Mouse (Mus musculus): ENCODE results near the gene Mmp10. TPM values are rescaled to one million over a fixed set of nuclear protein-coding genes. Genes with fewer than 3 reads are reported as not detected.

The Mmp10 gene
- total RNA-seq, 2 experiments from 2014 or later, result not detected

Other genes starting within 250 kb of the Mmp10 start
- gene Mmp13, start 229.8 kb upstream of the Mmp10 start, total RNA-seq (2021), result under 1 TPM; 0.11 to 0.37 TPM
- under 1 TPM in 1 of 2 experiments, not detected in 1; 0.76 TPM for gene Mmp12, start 158.0 kb upstream of the Mmp10 start, total RNA-seq (2021)
- not detected for gene Mmp1b, start 114.3 kb upstream of the Mmp10 start, total RNA-seq (2021)
- not detected for gene Mmp3, start 56.5 kb upstream of the Mmp10 start, total RNA-seq (2021)
- 1 to 10 TPM in 1 of 2 experiments, under 1 TPM in 1; 0.81 to 2.9 TPM for gene Mmp8, start 56.1 kb downstream of the Mmp10 start, total RNA-seq (2021)
- gene Mmp27, start 69.0 kb downstream of the Mmp10 start, total RNA-seq (2021), result under 1 TPM in 1 of 2 experiments, not detected in 1; 0.17 TPM
- gene Mmp20, start 125.9 kb downstream of the Mmp10 start, total RNA-seq (2021), result not detected
- gene Mmp7, start 189.7 kb downstream of the Mmp10 start, total RNA-seq (2021), result not detected

All from adrenal gland, postnatal 4 days (tissue).